Comparison of ENCODE assay signal across 18 mouse cellular contexts in the genomic region with DNA sequence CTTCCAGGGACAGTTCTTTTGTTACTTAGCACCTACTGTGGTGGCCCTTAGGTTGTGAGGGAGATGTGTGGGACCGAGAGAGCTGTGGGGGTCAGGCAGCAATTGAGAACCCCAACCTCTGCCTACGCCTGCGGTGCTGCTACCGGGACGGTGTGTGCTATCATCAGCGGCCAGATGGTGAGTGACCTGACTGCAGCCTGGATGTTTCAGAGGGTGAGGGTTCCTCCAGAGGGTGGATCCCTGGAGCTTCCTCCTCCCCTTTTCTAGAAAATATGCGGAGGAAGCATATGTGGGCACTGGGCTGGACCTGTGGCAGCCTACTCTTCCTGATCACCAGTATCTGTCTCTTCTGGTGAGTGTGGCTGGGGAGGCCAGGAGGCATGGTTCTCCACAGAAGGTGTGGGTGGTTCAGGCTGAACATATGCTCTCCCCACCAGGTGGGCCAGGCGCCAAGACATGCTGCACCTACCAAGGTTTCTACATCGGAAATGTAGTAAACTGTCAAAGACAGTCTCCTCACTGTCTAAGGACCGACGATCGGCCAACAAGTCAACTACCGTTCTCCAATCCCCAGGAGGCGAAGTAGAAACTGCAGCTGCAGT. TPM values are rescaled to one million over a fixed set of nuclear protein-coding genes. Genes with fewer than 3 reads are reported as not detected.
DNase-seq lines count a peak whose midpoint lies in the region; ATAC-seq lines count a peak whose summit lies in the region.
"Had no signal": no experiment of that assay in that cellular context is flagged by ENCODE, and none has a peak within 500 bp of the region (broad histone marks: within the 10 kb centered on the region; RNA-seq: fewer than 3 reads in every experiment).

No protein-coding gene starts in this region.

- H3K4me3 ChIP-seq in forebrain, embryonic 10.5 days: no peak overlapping the region
- H3K4me3 ChIP-seq: forebrain, embryonic 13.5 days; intestine, embryonic 15.5 days; left cerebral cortex, adult 2 months; midbrain, embryonic 13.5 days; neural tube, embryonic 12.5 days had no signal

- H3K4me1 ChIP-seq in forebrain, embryonic 10.5 days: peaks cover 22% of the 10 kb centered on the region

- no peaks in the 10 kb centered on the region for H3K9me3 ChIP-seq in forebrain, embryonic 10.5 days
- H3K9me3 ChIP-seq: forebrain, embryonic 13.5 days; intestine, embryonic 15.5 days; midbrain, embryonic 13.5 days; neural tube, embryonic 12.5 days had no signal

- whole genome bisulfite sequencing in forebrain, embryonic 10.5 days: 86% methylated on average over 14 of the region's 14 CpGs

- H3K27me3 ChIP-seq in forebrain, embryonic 10.5 days (ENCODE audit: poor library complexity, severe bottlenecking): peaks cover 75% of the 10 kb centered on the region

- no peak overlapping the region for H3K27ac ChIP-seq in forebrain, embryonic 10.5 days
- H3K27ac ChIP-seq: forebrain, embryonic 13.5 days; intestine, embryonic 15.5 days; left cerebral cortex, adult 2 months; midbrain, embryonic 13.5 days; neural tube, embryonic 12.5 days had no signal

- DNase-seq in left cerebral cortex, postnatal 36 days (ENCODE audit: low spot score in 2 of 2): peak; percentile 49 to 65
- DNase-seq in left cerebral cortex, postnatal 4 days: no peak
- DNase-seq in cerebellum, adult 18-20 months: peak; percentile 81
- DNase-seq in forebrain, embryonic 10.5 days (ENCODE audit: extremely low spot score, low spot score): no peak
- no peak for DNase-seq in lung, postnatal 25 days (ENCODE audit: low spot score)
- no peak for DNase-seq in layer of hippocampus, adult 9-11 months
- DNase-seq: heart, adult 11 months; kidney, postnatal 36 days; lung, embryonic 14.5 days had no signal

- ATAC-seq in erythroid progenitor cell, adult 5-6 weeks (replicated peaks; ENCODE audit: low FRiP score, poor library complexity, severe bottlenecking): 0 out of 2 replicates have a peak, but pooled peaks have one; percentile 20
- ATAC-seq in megakaryocyte-erythroid progenitor cell, adult 5-6 weeks (replicated peaks; ENCODE audit: low FRiP score, low TSS enrichment, poor library complexity, severe bottlenecking): peak; percentile 75
- ATAC-seq: forebrain, embryonic 13.5 days; intestine, embryonic 15.5 days; midbrain, embryonic 13.5 days had no signal

- intact Hi-C loops in left cerebral cortex, postnatal 36 days (cut with DNase I): no loop called here
- intact Hi-C loops in left cerebral cortex, postnatal 4 days (cut with DNase I): no loop called here

- no peaks in the 10 kb centered on the region for H3K36me3 ChIP-seq in forebrain, embryonic 10.5 days (replicated peaks)
- H3K36me3 ChIP-seq: intestine, embryonic 15.5 days; midbrain, embryonic 13.5 days; neural tube, embryonic 12.5 days had no signal

RNA-seq across cellular contexts. Expression of a gene that starts 1.0 kb away (rescaled TPM):
- total RNA-seq in left cerebral cortex, postnatal 36 days (2021): not detected
- total RNA-seq in left cerebral cortex, postnatal 4 days (2021): not detected
- total RNA-seq in erythroid progenitor cell, adult 5-6 weeks (2015; ENCODE audit: low replicate concordance): not detected in 2 replicates
- total RNA-seq in erythroid progenitor cell, adult 5-6 weeks (2017; ENCODE audit: low replicate concordance): not detected in 2 replicates
- not detected in 2 replicates for total RNA-seq in megakaryocyte-erythroid progenitor cell, adult 5-6 weeks (2014; fragmentation: Nextera tagmentation)
- total RNA-seq in megakaryocyte-erythroid progenitor cell, adult 5-6 weeks (2017): not detected in 2 replicates
- polyA plus RNA-seq in forebrain, embryonic 10.5 days (2016; fragmentation: Nextera tagmentation; extraction: Ambion mirVana): 0.34 TPM in 1 of 2 replicates, not detected in the other
- total RNA-seq: hematopoietic stem cell, adult 5-6 weeks; left cerebral cortex, adult 2 months had no signal
- polyA plus RNA-seq: embryonic facial prominence, embryonic 11.5 days; forebrain, embryonic 13.5 days; lung, embryonic 14.5 days; midbrain, embryonic 13.5 days; neural tube, embryonic 12.5 days had no signal

RNA-seq across cellular contexts. Expression of a gene that starts 1.1 kb away (rescaled TPM):
- under 1 TPM; 0.43 to 0.59 TPM for total RNA-seq in left cerebral cortex, postnatal 36 days (2021)
- total RNA-seq in left cerebral cortex, postnatal 4 days (2021): 1 to 10 TPM in 1 of 2 experiments, under 1 TPM in 1; 0.82 to 1.2 TPM
- total RNA-seq in erythroid progenitor cell, adult 5-6 weeks (2015; ENCODE audit: low replicate concordance): not detected in 2 replicates
- not detected in 2 replicates for total RNA-seq in erythroid progenitor cell, adult 5-6 weeks (2017; ENCODE audit: low replicate concordance)
- total RNA-seq in megakaryocyte-erythroid progenitor cell, adult 5-6 weeks (2014; fragmentation: Nextera tagmentation): not detected in 2 replicates
- 0.15 TPM in 1 of 2 replicates, not detected in the other for total RNA-seq in megakaryocyte-erythroid progenitor cell, adult 5-6 weeks (2017)
- polyA plus RNA-seq in forebrain, embryonic 10.5 days (2016; fragmentation: Nextera tagmentation; extraction: Ambion mirVana): not detected in 2 replicates
- polyA plus RNA-seq: lung, embryonic 14.5 days had no signal

RNA-seq across cellular contexts. Expression of a gene that starts 5.7 kb away (rescaled TPM):
- total RNA-seq in left cerebral cortex, postnatal 36 days (2021): 1 to 10 TPM; 2.7 to 3.7 TPM
- 1 to 10 TPM; 5.5 to 6.0 TPM for total RNA-seq in left cerebral cortex, postnatal 4 days (2021)
- 2.9 TPM in 1 of 2 replicates, not detected in the other for total RNA-seq in erythroid progenitor cell, adult 5-6 weeks (2015; ENCODE audit: low replicate concordance)
- 0.90 and 0.98 TPM in 2 replicates for total RNA-seq in erythroid progenitor cell, adult 5-6 weeks (2017; ENCODE audit: low replicate concordance)
- 15.1 and 17.8 TPM in 2 replicates for total RNA-seq in megakaryocyte-erythroid progenitor cell, adult 5-6 weeks (2014; fragmentation: Nextera tagmentation)
- total RNA-seq in megakaryocyte-erythroid progenitor cell, adult 5-6 weeks (2017): 21.3 and 26.1 TPM in 2 replicates
- polyA plus RNA-seq in forebrain, embryonic 10.5 days (2016; fragmentation: Nextera tagmentation; extraction: Ambion mirVana): 3.9 and 4.4 TPM in 2 replicates

RNA-seq across cellular contexts. Expression of a gene that starts 8.9 kb away (rescaled TPM):
- total RNA-seq in left cerebral cortex, postnatal 36 days (2021): 100 to 1,000 TPM; 416 to 455 TPM
- 100 to 1,000 TPM; 603 to 645 TPM for total RNA-seq in left cerebral cortex, postnatal 4 days (2021)
- 603 and 642 TPM in 2 replicates for total RNA-seq in erythroid progenitor cell, adult 5-6 weeks (2015; ENCODE audit: low replicate concordance)
- total RNA-seq in erythroid progenitor cell, adult 5-6 weeks (2017; ENCODE audit: low replicate concordance): 83.6 and 269 TPM in 2 replicates
- 3,204 and 3,219 TPM in 2 replicates for total RNA-seq in megakaryocyte-erythroid progenitor cell, adult 5-6 weeks (2014; fragmentation: Nextera tagmentation)
- 676 and 1,069 TPM in 2 replicates for total RNA-seq in megakaryocyte-erythroid progenitor cell, adult 5-6 weeks (2017)
- 374 and 397 TPM in 2 replicates for polyA plus RNA-seq in forebrain, embryonic 10.5 days (2016; fragmentation: Nextera tagmentation; extraction: Ambion mirVana)

RNA-seq across cellular contexts. Expression of a gene that starts 12.7 kb away (rescaled TPM):
- not detected for total RNA-seq in left cerebral cortex, postnatal 36 days (2021)
- not detected for total RNA-seq in left cerebral cortex, postnatal 4 days (2021)
- total RNA-seq in erythroid progenitor cell, adult 5-6 weeks (2015; ENCODE audit: low replicate concordance): not detected in 2 replicates
- not detected in 2 replicates for total RNA-seq in erythroid progenitor cell, adult 5-6 weeks (2017; ENCODE audit: low replicate concordance)
- total RNA-seq in megakaryocyte-erythroid progenitor cell, adult 5-6 weeks (2014; fragmentation: Nextera tagmentation): not detected in 2 replicates
- not detected in 2 replicates for total RNA-seq in megakaryocyte-erythroid progenitor cell, adult 5-6 weeks (2017)
- polyA plus RNA-seq in forebrain, embryonic 10.5 days (2016; fragmentation: Nextera tagmentation; extraction: Ambion mirVana): not detected in 2 replicates
- total RNA-seq: hematopoietic stem cell, adult 5-6 weeks; left cerebral cortex, adult 2 months had no signal
- polyA plus RNA-seq: embryonic facial prominence, embryonic 11.5 days; forebrain, embryonic 13.5 days; intestine, embryonic 15.5 days; lung, embryonic 14.5 days; midbrain, embryonic 13.5 days; neural tube, embryonic 12.5 days had no signal

Comparison
In these comparisons a context has a peak if more than half of its experiments do, and no peak if none do; other contexts are left out.
1. DNase-seq: peak in left cerebral cortex, postnatal 36 days (2 of 2) and cerebellum, adult 18-20 months (2 of 2); none in left cerebral cortex, postnatal 4 days (single experiment), forebrain, embryonic 10.5 days (single experiment), lung, postnatal 25 days (single experiment) and layer of hippocampus, adult 9-11 months (single experiment).